Mouse (Mus musculus) kidney, embryonic 14.5 days (tissue): ENCODE results near the gene Lrg1. TPM values are rescaled to one million over a fixed set of nuclear protein-coding genes. Genes with fewer than 3 reads are reported as not detected.

Experiments
- ATAC-seq: fragments of 200-750 bp; cut with Nextera tagmentation; 2 replicates; pipeline ENCODE4 v1.8.0; 2017; ENCODE audit warnings: moderate number of reproducible peaks, mild to moderate bottlenecking, moderate TSS enrichment, moderate library complexity; ENCODE audit not compliant: low FRiP score, low TSS enrichment
- H3K27ac ChIP-seq: fragments of 300-500 bp; sonication (generic); 2 replicates; pipeline ENCODE4 v1.5.1; 2014; ENCODE audit warnings: low read depth, mild to moderate bottlenecking, low read length, moderate library complexity, mixed read lengths
- H3K27me3 ChIP-seq: fragments of 300-500 bp; sonication (generic); 2 replicates; pipeline ENCODE4 v1.6.1; 2014; ENCODE audit warnings: mild to moderate bottlenecking, low read length; ENCODE audit not compliant: control insufficient read depth, insufficient read depth
- H3K36me3 ChIP-seq: fragments of 300-500 bp; sonication (generic); 2 replicates; pipeline ENCODE4 v1.6.1; 2014; ENCODE audit warnings: low read length, mixed read lengths; ENCODE audit not compliant: control insufficient read depth, insufficient read depth
- H3K4me1 ChIP-seq: fragments of 300-500 bp; sonication (generic); 2 replicates; pipeline ENCODE4 v1.6.1; 2014; ENCODE audit warnings: low read length, mixed read lengths; ENCODE audit not compliant: control insufficient read depth, insufficient read depth
- H3K4me2 ChIP-seq: fragments of 300-500 bp; sonication (generic); replicated peaks from 2 replicates; pipeline ENCODE4 v1.6.1; 2014; ENCODE audit warnings: low read depth, mild to moderate bottlenecking, low read length
- H3K4me3 ChIP-seq: fragments of 300-500 bp; sonication (generic); 2 replicates; pipeline ENCODE4 v1.5.1; 2014; ENCODE audit warnings: mild to moderate bottlenecking, low read length
- H3K9ac ChIP-seq: fragments of 300-500 bp; sonication (generic); 2 replicates; pipeline ENCODE4 v1.6.1; 2014; ENCODE audit warnings: low read depth, mild to moderate bottlenecking, low read length, moderate library complexity
- H3K9me3 ChIP-seq: fragments of 300-500 bp; sonication (generic); 2 replicates; pipeline ENCODE4 v1.6.1; 2016; ENCODE audit warnings: low read length; ENCODE audit not compliant: control insufficient read depth
- WGBS: fragments of 180-500 bp; shearing (Covaris S2); extraction: QIAGEN DNeasy Blood & Tissue Kit; methylation state at CpG from one replicate; pipeline ENCODE4 v1.1.7; 2014; 5-methylcytosine and 5-hydroxymethylcytosine counted together
- polyA plus RNA-seq: library from polyadenylated mRNA; unstranded; fragments of >200 nt; fragmentation: Nextera tagmentation; extraction: Ambion mirVana; gene quantifications from 2 replicates; pipeline ENCODE4 v1.2.1, GENCODE M21; 2014

The Lrg1 gene
- polyA plus RNA-seq, 1 experiment from 2014 or later: not detected

- H3K36me3 ChIP-seq: no peaks in the 10 kb centered on the region
Observed at GRCm38 (mm10) chr17:56131136-56131535, 9.3 kb upstream of the Lrg1 start.

DNA sequence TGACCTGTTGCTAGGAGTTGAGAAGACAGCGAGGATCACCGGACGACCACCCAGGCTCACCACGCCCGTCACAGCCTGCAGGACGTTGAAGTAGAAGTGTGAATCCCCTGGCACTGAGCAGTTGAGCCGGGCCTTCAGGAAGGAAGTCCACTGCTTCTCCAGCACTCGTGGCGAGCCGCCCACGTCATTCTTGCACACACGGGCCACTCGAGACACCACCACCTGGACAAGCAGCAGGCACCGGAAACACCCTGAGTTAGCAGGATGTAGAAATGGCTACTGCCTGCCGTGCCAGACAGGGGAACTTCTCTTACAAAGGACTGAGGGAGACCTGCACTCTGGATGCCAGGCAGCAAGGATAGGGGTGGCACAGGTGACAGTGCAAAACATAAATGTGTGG, 6.4 kb upstream of the Lrg1 start:
- Histone ChIP-seq H3K9ac (no peak overlapping the region), H3K9me3 (no peaks in the 10 kb centered on the region; the same call in 1 of the 2 replicates), H3K4me3 (no peak overlapping the region), H3K27ac (no peak overlapping the region), H3K4me1 (peaks cover 2% of the 10 kb centered on the region; the same call in 1 of the 2 replicates), H3K27me3 (peaks cover 15% of the 10 kb centered on the region), H3K4me2 (no peak overlapping the region), H3K36me3 (no peaks in the 10 kb centered on the region)
- no peak for ATAC-seq
- 79% methylated on average over 15 of the region's 15 CpGs for WGBS

More at GRCm38 (mm10) chr17:56131136-56131535, 9.3 kb upstream of the Lrg1 start:
- peaks cover 15% of the 10 kb centered on the region; the same call in 1 of the 2 replicates for H3K4me1 ChIP-seq
- no peak overlapping the region for H3K4me2 ChIP-seq
- no peaks in the 10 kb centered on the region for H3K27me3 ChIP-seq
- no peak overlapping the region for H3K9ac ChIP-seq
- no peaks in the 10 kb centered on the region for H3K9me3 ChIP-seq
- no peak overlapping the region for H3K4me3 ChIP-seq
- WGBS: 90% methylated on average over 10 of the region's 10 CpGs
- no peak; the same call in 1 of the 2 replicates for ATAC-seq
- no peak overlapping the region for H3K27ac ChIP-seq

DNA sequence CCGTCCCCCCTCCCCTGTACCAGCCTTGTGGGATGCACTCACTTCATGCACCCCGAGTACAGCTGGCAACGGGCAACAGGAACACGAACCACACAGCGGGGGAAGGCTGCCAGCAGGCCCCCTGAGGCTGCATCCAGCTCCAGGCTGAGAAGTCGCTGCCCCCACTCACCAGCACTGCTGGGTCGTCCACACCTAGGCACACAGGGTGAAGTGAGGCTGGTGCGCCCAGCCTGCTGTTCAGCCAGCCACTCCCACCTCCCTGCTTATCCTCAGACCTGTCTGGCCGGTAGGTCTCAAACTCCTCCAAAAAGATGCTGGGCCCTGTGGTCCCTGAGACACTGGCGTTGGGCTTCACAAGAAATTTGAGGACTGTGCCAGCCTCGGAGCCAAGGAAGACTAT, 4.4 kb upstream of the Lrg1 start:
- ATAC-seq: no peak
- H3K27ac ChIP-seq: no peak overlapping the region
- 78% methylated on average over 11 of the region's 11 CpGs for WGBS

GRCm38 (mm10) chr17:56125276-56125630, 3.5 kb upstream of the Lrg1 start:
- no peak overlapping the region for H3K27ac ChIP-seq
- ATAC-seq: no peak
- no peak overlapping the region for H3K4me3 ChIP-seq
- H3K36me3 ChIP-seq: no peaks in the 10 kb centered on the region
- H3K27me3 ChIP-seq: peaks cover 42% of the 10 kb centered on the region
- peaks cover 3% of the 10 kb centered on the region; the same call in 1 of the 2 replicates for H3K4me1 ChIP-seq
- WGBS: 78% methylated on average over 4 of the region's 4 CpGs
- H3K9ac ChIP-seq: no peak overlapping the region
- peaks cover 9% of the 10 kb centered on the region for H3K9me3 ChIP-seq
- H3K4me2 ChIP-seq: no peak overlapping the region

More for the DNA sequence above, 4.4 kb upstream of the Lrg1 start:
- no peaks in the 10 kb centered on the region for H3K4me1 ChIP-seq
- H3K27me3 ChIP-seq: peaks cover 33% of the 10 kb centered on the region
- no peaks in the 10 kb centered on the region for H3K36me3 ChIP-seq
- H3K4me3 ChIP-seq: no peak overlapping the region
- no peak overlapping the region for H3K9ac ChIP-seq
- H3K9me3 ChIP-seq: peaks cover 9% of the 10 kb centered on the region
- H3K4me2 ChIP-seq: no peak overlapping the region

DNA sequence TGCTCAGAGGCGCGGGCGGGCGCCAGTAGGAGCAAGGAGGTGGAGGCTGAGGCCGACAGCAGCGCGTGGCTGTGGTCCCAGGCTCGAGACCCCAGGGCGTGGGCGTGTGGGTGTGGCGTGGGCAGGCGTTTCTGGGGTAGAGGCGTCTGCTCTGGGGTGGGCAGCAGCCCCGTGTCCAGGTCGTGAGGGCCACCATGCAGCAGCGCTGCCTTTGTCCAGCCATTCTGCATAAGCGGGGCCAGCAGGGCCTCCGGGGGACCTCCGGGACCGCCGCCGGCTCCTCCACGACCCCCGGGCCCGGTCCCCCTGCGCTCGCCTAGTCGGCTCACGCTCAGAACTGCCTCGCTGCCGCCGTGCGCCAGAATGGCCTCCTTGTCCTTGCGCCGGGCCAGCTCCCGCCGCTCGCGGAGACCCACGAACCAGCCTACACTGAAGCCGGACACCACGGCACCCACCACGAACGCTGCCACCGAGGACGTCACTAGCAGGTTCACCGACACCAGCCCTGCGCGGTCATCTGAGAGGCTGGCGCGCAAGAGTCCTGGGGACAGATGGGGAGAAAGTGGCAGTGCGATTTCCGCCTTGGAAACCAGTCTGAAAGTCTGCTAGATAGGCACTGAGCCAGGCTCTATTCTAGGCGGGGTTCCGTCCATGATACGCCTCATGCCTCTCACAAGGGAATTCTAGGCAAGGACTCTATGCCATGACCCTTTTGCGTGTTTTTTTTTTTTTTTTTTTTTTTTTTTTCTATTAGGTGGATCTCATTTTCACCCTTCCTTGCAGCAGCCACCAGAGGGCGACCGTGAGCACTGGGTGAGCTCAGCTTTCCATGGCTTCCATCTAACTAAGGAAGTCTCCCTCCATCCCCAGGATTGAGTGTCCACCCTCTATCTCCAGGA, 2.8 kb upstream of the Lrg1 start:
- H3K4me2 ChIP-seq: peak overlapping the region; percentile 81
- H3K36me3 ChIP-seq: no peaks in the 10 kb centered on the region
- H3K27ac ChIP-seq: no peak overlapping the region
- peak overlapping the region; percentile 65 for H3K9ac ChIP-seq
- H3K4me3 ChIP-seq: peak overlapping the region; percentile 41
- no peak for ATAC-seq
- H3K27me3 ChIP-seq: peaks cover 48% of the 10 kb centered on the region
- WGBS: 5% methylated on average over 57 of the region's 59 CpGs
- peaks cover 9% of the 10 kb centered on the region for H3K9me3 ChIP-seq
- peaks cover 10% of the 10 kb centered on the region; the same call in 1 of the 2 replicates for H3K4me1 ChIP-seq

- peak overlapping the region; percentile 81 for H3K4me2 ChIP-seq
- H3K9me3 ChIP-seq: peaks cover 9% of the 10 kb centered on the region
- H3K27me3 ChIP-seq: peaks cover 57% of the 10 kb centered on the region
- WGBS: 38% methylated on average over 57 of the region's 59 CpGs
- H3K4me1 ChIP-seq: peaks cover 12% of the 10 kb centered on the region; the same call in 1 of the 2 replicates
- H3K4me3 ChIP-seq: peak overlapping the region; percentile 41
- H3K27ac ChIP-seq: no peak overlapping the region
- peak overlapping the region; percentile 65 for H3K9ac ChIP-seq
- 0 out of 2 replicates have a peak, but pooled peaks have one; percentile 3 for ATAC-seq
- no peaks in the 10 kb centered on the region for H3K36me3 ChIP-seq
Observed at GRCm38 (mm10) chr17:56123681-56124340, 2.0 kb upstream of the Lrg1 start.

DNA sequence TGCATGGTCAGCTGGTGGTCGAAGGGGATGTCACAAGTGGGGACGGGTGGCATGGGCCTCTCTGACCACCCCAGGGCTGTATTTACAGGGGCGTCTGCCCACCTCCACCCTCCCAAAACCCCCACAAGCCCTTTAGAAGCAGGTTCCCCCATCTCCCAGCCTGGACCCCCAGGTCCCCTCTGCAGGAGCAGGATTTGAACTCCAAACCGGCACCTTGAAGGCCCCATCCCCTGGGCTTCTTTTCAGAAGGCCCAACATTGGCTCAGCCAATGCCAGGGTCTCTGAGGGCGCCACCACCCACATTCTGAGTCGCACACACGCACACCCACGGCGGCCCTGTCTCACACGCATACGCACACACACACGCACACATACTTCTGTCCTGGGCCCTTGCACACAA, 1.4 kb upstream of the Lrg1 start:
- H3K27ac ChIP-seq: no peak overlapping the region
- H3K9ac ChIP-seq: no peak overlapping the region
- no peak overlapping the region for H3K4me3 ChIP-seq
- H3K27me3 ChIP-seq: peaks cover 59% of the 10 kb centered on the region
- H3K4me2 ChIP-seq: no peak overlapping the region
- WGBS: 89% methylated on average over 12 of the region's 12 CpGs
- H3K9me3 ChIP-seq: peaks cover 9% of the 10 kb centered on the region
- no peak for ATAC-seq
- H3K36me3 ChIP-seq: no peaks in the 10 kb centered on the region
- peaks cover 12% of the 10 kb centered on the region; the same call in 1 of the 2 replicates for H3K4me1 ChIP-seq

GRCm38 (mm10) chr17:56119981-56120880, 1.6 kb downstream of the Lrg1 start:
- 5% methylated on average over 65 of the region's 66 CpGs for WGBS
- Histone ChIP-seq H3K4me3 (peak overlapping the region; percentile 18), H3K4me1 (peaks cover 12% of the 10 kb centered on the region; the same call in 1 of the 2 replicates), H3K27ac (no peak overlapping the region), H3K4me2 (peak overlapping the region; percentile 35), H3K9me3 (peaks cover 9% of the 10 kb centered on the region), H3K27me3 (peaks cover 59% of the 10 kb centered on the region), H3K9ac (no peak overlapping the region), H3K36me3 (no peaks in the 10 kb centered on the region)
- peak; percentile 11; the same call in 1 of the 2 replicates for ATAC-seq
